ENCODE assay signal across 12 mouse cellular contexts in the genomic region with DNA sequence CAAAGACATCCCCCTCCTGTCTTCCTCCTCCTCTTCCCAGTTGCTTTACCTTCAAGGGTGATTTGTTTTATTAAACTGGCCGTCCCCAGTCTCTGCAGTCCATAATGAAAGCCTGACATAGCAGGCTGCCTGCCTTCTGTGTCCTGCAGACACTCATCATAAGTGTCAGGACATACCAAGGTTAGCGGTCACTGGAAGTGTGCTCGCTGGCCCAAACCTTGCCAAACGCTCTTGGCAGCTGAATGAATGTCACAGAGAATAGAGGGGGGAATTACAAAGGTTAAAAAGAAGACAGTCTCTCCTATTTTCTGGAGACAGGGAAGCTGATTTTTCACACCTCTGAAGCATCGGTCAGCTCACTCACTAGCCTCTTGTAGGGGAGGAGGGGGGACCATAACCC. TPM values are rescaled to one million over a fixed set of nuclear protein-coding genes. Genes with fewer than 3 reads are reported as not detected.
A peak's percentile ranks its signal among the peaks of the same experiment; 100 is the strongest.
DNase-seq lines count a peak whose midpoint lies in the region; ATAC-seq and TF ChIP-seq lines count a peak whose summit lies in the region.
"Had no signal": no experiment of that assay in that cellular context is flagged by ENCODE, and none has a peak within 500 bp of the region (broad histone marks: within the 10 kb centered on the region; RNA-seq: fewer than 3 reads in every experiment).

No protein-coding gene starts in this region.

- H3K27me3 ChIP-seq in liver, adult 2 months (ENCODE audit: control insufficient read depth, insufficient read depth, low read length), result no peaks in the 10 kb centered on the region
- H3K27me3 ChIP-seq in liver, embryonic 12.5 days (replicated peaks), result no peaks in the 10 kb centered on the region
- no peaks in the 10 kb centered on the region for H3K27me3 ChIP-seq in heart, adult 2 months (ENCODE audit: control insufficient read depth, insufficient read depth, low read length)
- no peaks in the 10 kb centered on the region for H3K27me3 ChIP-seq in hindbrain, embryonic 12.5 days

- TF ChIP-seq POLR2A in liver, adult 2 months (IDR thresholded peaks at IDR 0.05; ENCODE audit: extremely low read depth, insufficient read depth, low read length), result no peak
- TF ChIP-seq POLR2A in heart, adult 2 months (IDR thresholded peaks at IDR 0.05; ENCODE audit: insufficient read depth, low read depth, low read length), result no peak

- no peaks in the 10 kb centered on the region for H3K9me3 ChIP-seq in liver, embryonic 12.5 days (replicated peaks)
- no peaks in the 10 kb centered on the region for H3K9me3 ChIP-seq in hindbrain, embryonic 12.5 days (replicated peaks)
- H3K9me3 ChIP-seq: limb, embryonic 12.5 days had no signal

- TF ChIP-seq CTCF in liver, adult 2 months (IDR thresholded peaks at IDR 0.05; ENCODE audit: low read depth, low read length), result no peak
- no peak for TF ChIP-seq CTCF in heart, adult 2 months (IDR thresholded peaks at IDR 0.05)

- 20% methylated on average over 5 of the region's 5 CpGs for WGBS in liver, adult 2 months
- WGBS in liver, embryonic 12.5 days (ENCODE audit: insufficient replicate concordance), result 55% methylated on average over 5 of the region's 5 CpGs
- WGBS in heart, adult 2 months, result 40% methylated on average over 5 of the region's 5 CpGs
- WGBS in hindbrain, embryonic 12.5 days, result 17% methylated on average over 5 of the region's 5 CpGs

- no peaks in the 10 kb centered on the region for H3K79me2 ChIP-seq in liver, adult 2 months (ENCODE audit: control insufficient read depth, insufficient read depth, low read length)
- H3K79me2 ChIP-seq in heart, adult 2 months (replicated peaks; ENCODE audit: control insufficient read depth, insufficient read depth, low read length), result no peaks in the 10 kb centered on the region

- intact Hi-C loops in heart, adult 2 months (cut with DNase I), result loop anchor here (5.0 kb wide), 1 partner anchor 39 kb away; no protein-coding TSS in a partner anchor

- no peak overlapping the region for H3K4me2 ChIP-seq in liver, embryonic 12.5 days
- no peak overlapping the region for H3K4me2 ChIP-seq in hindbrain, embryonic 12.5 days (replicated peaks)
- H3K4me2 ChIP-seq: limb, embryonic 12.5 days had no signal

- no peak overlapping the region for H3K9ac ChIP-seq in liver, adult 2 months (ENCODE audit: low read depth, low read length)
- H3K9ac ChIP-seq in liver, embryonic 12.5 days, result no peak overlapping the region
- H3K9ac ChIP-seq in heart, adult 2 months (ENCODE audit: low read depth, low read length), result no peak overlapping the region; the same call in 1 of the 2 replicates
- no peak overlapping the region; the same call in 1 of the 2 replicates for H3K9ac ChIP-seq in hindbrain, embryonic 12.5 days
- H3K9ac ChIP-seq: limb, embryonic 12.5 days had no signal

- DNase-seq in cerebellum, adult 11-12 months, result peak; percentile 10
- DNase-seq in cerebellum, postnatal 4 days (ENCODE audit: low spot score in 2 of 2), result no peak
- DNase-seq in liver, adult 2 months (ENCODE audit: extremely low read depth, low read depth, low spot score), result peak; percentile 78
- peak; percentile 41 to 56 for DNase-seq in heart, adult 2 months
- DNase-seq in layer of hippocampus, adult 18-20 months (ENCODE audit: low spot score in 2 of 2), result no peak
- DNase-seq: cerebellum, adult 11 months; thymus, postnatal 36 days had no signal

- TF ChIP-seq EP300 in heart, adult 2 months (IDR thresholded peaks at IDR 0.05; ENCODE audit: insufficient read depth, low read depth, low read length), result 0 out of 2 replicates have a peak, but pooled peaks have one; percentile 45

- H3K36me3 ChIP-seq in liver, adult 2 months (ENCODE audit: control insufficient read depth, insufficient read depth, low read length), result peaks cover 43% of the 10 kb centered on the region
- H3K36me3 ChIP-seq in liver, embryonic 12.5 days, result 0 out of 2 replicates have a peak, but pooled peaks cover 1% of the 10 kb centered on the region
- peaks cover 4% of the 10 kb centered on the region for H3K36me3 ChIP-seq in heart, adult 2 months (ENCODE audit: control insufficient read depth, insufficient read depth, low read length)
- H3K36me3 ChIP-seq in hindbrain, embryonic 12.5 days, result 0 out of 2 replicates have a peak, but pooled peaks cover under 1% of the 10 kb centered on the region
- H3K36me3 ChIP-seq: limb, embryonic 12.5 days had no signal

- H3K27ac ChIP-seq in liver, adult 2 months (replicated peaks; ENCODE audit: insufficient read depth, low read depth, low read length), result peak overlapping the region; percentile 24
- no peak overlapping the region for H3K27ac ChIP-seq in liver, embryonic 12.5 days
- peak overlapping the region; percentile 86 for H3K27ac ChIP-seq in heart, adult 2 months
- H3K27ac ChIP-seq in hindbrain, embryonic 12.5 days, result peak overlapping the region; percentile 60; the same call in 1 of the 2 replicates
- H3K27ac ChIP-seq: limb, embryonic 12.5 days; macrophage had no signal

- H3K4me1 ChIP-seq in liver, adult 2 months (ENCODE audit: control insufficient read depth, insufficient read depth, low read length), result peaks cover 50% of the 10 kb centered on the region
- H3K4me1 ChIP-seq in liver, embryonic 12.5 days, result peaks cover 9% of the 10 kb centered on the region
- peaks cover 5% of the 10 kb centered on the region; the same call in 1 of the 2 replicates for H3K4me1 ChIP-seq in heart, adult 2 months (ENCODE audit: control insufficient read depth, insufficient read depth, low read length)
- H3K4me1 ChIP-seq in hindbrain, embryonic 12.5 days, result peaks cover 43% of the 10 kb centered on the region

- ATAC-seq in liver, embryonic 12.5 days, result no peak
- ATAC-seq in hindbrain, embryonic 12.5 days (ENCODE audit: low FRiP score), result no peak
- ATAC-seq in megakaryocyte-erythroid progenitor cell, adult 5-6 weeks (replicated peaks; ENCODE audit: low FRiP score, low TSS enrichment, poor library complexity, severe bottlenecking), result no peak

- H3K4me3 ChIP-seq in liver, adult 2 months (ENCODE audit: insufficient read depth, low read depth, low read length), result no peak overlapping the region
- H3K4me3 ChIP-seq in liver, embryonic 12.5 days, result no peak overlapping the region
- H3K4me3 ChIP-seq in heart, adult 2 months, result no peak overlapping the region
- H3K4me3 ChIP-seq in hindbrain, embryonic 12.5 days, result no peak overlapping the region
- H3K4me3 ChIP-seq: limb, embryonic 12.5 days had no signal

RNA-seq across cellular contexts. Expression of a gene that starts 42.6 kb away (rescaled TPM):
- 20.1 and 27.1 TPM in 2 replicates for total RNA-seq in liver, adult 2 months (2014; rRNA removed)
- polyA plus RNA-seq in liver, adult 2 months (2012; rRNA removed), result 22.2 and 23.0 TPM in 2 replicates
- 7.6 TPM in 2 replicates for polyA plus RNA-seq in liver, embryonic 12.5 days (2016; fragmentation: Nextera tagmentation; extraction: Ambion mirVana)
- 10 to 100 TPM; 46.2 to 57.3 TPM for total RNA-seq in heart, adult 2 months (2021)
- 12.1 and 21.7 TPM in 2 replicates for polyA plus RNA-seq in heart, adult 2 months (2012; rRNA removed)
- polyA plus RNA-seq in hindbrain, embryonic 12.5 days (2016; fragmentation: Nextera tagmentation; extraction: Ambion mirVana), result 10.8 and 12.5 TPM in 2 replicates
- not detected in 2 replicates for total RNA-seq in megakaryocyte-erythroid progenitor cell, adult 5-6 weeks (2014; fragmentation: Nextera tagmentation)
- 0.30 TPM in 1 of 2 replicates, not detected in the other for total RNA-seq in megakaryocyte-erythroid progenitor cell, adult 5-6 weeks (2017)
- total RNA-seq in layer of hippocampus, adult 18-20 months (2021), result 10 to 100 TPM; 77.4 to 83.6 TPM

Comparison
In these comparisons a context has a peak if more than half of its experiments do, and no peak if none do; other contexts are left out.
1. DNase-seq: peak in cerebellum, adult 11-12 months (single experiment), liver, adult 2 months (single experiment) and heart, adult 2 months (2 of 2); none in cerebellum, postnatal 4 days (0 of 2) and layer of hippocampus, adult 18-20 months (0 of 2).
2. RNA of a gene that starts 42.6 kb away (total RNA-seq): 77.4 to 83.6 TPM in layer of hippocampus, adult 18-20 months, 46.2 to 57.3 TPM in heart, adult 2 months and 20.1 to 27.1 TPM in liver, adult 2 months; 0.30 TPM in megakaryocyte-erythroid progenitor cell, adult 5-6 weeks; every median in the first group is over 10 times any median in the second.